Mouse (Mus musculus): ENCODE results near the gene Galt.
"Not testable (repeated sequence)": the region's sequence is repeated elsewhere in the genome, so short reads cannot be mapped to it uniquely, and the experiment has no call there.

Gene Galt

DNA sequence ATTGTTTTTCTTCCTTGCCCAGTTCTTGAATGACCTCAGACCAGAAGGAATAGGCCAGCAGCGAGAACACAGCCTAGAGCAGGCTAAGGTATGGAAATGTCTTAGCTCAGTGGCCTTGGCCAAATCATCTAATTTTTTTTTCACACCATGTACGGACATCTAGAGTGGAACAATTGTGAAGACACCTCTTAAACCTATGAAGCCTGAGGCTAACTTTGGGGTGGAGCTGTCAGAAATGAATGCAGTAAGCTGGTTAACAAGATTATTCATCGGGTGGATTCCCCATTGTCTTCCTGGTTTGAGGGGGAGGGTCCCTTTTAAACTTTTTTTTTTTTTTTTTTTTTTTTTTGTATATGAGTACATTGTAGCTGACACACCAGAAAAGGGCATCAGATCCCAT is 19.5 kb downstream of the Galt start:
- not testable (repeated sequence) for DNase-seq (ENCODE audit: low spot score in 2 of 2)

DNA sequence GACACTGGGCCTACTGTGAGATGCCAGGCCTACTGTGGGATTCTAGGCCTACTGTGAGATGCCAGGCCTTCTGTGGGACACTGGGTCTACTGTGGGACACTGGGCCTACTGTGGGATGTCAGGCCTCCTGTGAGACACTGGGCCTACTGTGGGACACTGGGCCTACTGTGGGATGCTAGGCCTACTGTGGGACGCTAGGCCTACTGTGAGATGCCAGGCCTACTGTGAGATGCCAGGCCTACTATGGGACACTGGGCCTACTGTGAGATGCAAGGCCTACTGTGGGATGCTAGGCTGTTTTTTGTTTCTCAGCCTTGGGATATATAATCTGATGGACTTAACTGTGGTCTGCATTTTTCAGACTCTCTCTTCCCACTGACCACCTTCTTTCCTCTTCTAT is 20.8 kb downstream of the Galt start:
- DNase-seq (ENCODE audit: low spot score in 2 of 2): not testable (repeated sequence)

DNA sequence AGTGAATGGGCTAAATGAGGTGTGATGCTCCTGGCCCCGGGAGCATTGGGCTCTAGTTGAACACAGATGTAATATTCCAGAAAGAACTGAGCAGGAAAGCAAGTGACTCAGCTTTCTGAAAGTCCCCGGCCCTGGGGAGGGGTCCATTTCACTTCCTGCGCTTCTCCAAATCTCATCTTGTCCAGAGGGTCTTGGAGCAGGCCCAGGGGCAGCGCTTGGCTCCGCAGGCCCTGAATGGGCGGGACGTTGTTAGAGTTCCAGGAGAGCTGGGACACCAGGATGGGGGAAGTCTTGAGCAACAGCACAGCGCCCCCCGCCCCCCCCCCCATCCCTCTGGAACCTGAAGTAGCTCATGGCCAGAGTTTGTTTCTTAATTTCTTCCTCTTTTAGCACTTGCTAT is 26.2 kb downstream of the Galt start:
- DNase-seq (ENCODE audit: low spot score in 2 of 2): not testable (repeated sequence)

DNA sequence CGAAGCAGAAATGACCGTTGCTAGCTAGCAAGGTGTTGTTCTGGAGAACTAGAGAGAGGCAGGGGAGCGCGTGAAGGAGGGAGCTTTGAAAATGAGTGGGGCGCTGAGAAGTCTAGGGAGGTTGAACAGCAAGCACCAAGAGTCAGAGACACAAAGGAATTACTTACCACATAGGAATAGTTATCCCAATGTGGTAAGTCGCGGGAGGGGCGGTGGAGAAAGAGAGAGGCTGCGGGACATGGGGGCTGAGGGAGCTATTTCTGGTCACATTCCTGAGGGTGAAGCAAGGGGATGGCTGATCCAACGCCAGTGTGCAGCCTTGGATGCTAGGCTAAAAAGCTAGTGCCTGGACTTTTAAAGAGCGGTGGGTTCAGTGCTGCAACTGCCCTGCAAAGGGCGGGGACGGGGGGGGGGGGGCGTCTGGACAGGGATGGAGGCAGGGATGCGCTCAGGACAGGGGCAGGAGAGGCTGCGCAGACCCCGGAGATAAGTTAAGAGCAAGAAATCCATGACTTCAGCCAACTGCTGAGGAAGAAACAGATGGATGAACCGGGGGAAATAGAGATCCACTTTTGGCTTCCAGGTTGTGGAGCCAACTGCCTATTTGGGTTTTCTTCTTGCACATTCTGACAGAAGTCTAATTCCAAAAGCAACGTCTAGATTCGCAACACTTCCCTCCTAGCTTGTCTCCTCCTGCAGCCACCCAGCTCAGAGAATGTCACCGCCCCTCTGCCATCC is 26.9 kb downstream of the Galt start:
- not testable (repeated sequence) for DNase-seq (ENCODE audit: low spot score in 2 of 2)

DNA sequence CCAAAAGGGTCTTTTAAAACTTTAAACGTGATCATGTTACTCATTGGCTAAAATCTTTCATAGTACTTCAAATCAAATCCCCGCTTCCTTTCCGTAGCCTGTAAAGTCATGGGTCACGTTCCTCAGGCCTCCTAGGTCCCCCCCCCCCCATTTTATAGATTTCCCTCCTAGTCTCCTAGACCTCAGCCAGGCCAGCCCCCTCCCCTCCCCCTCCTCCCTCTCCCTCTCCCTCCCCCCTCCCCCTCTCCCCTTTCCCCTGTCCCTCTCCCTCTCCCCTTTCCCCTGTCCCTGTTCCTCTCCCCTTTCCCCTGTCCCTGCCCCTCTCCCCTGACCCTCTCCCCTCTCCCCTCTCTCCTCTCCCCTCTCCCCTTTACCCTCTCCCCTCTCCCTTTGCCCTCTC is 27.7 kb downstream of the Galt start:
- DNase-seq (ENCODE audit: low spot score in 2 of 2): not testable (repeated sequence)

DNA sequence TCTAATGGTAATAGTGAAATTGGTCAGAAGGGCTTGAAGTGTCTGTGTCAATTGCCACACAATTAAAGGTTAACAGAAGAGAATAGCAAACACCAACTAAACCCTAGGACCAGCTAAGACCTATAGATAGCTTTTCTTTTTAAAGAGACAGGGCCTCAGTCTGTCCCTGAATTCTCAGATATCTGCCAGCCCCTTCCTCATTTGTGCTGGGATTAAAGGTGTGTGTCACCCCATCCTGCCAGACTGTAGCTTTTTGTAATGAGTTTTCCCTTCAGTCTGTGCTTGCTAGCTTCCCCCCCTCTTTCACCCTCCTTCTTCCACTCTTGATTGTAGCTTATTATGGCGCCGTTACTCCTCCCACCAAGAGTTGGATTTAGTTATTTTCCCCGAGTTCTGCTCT is 28.2 kb downstream of the Galt start:
- DNase-seq (ENCODE audit: low spot score in 2 of 2): not testable (repeated sequence)
